In the genomic region with DNA sequence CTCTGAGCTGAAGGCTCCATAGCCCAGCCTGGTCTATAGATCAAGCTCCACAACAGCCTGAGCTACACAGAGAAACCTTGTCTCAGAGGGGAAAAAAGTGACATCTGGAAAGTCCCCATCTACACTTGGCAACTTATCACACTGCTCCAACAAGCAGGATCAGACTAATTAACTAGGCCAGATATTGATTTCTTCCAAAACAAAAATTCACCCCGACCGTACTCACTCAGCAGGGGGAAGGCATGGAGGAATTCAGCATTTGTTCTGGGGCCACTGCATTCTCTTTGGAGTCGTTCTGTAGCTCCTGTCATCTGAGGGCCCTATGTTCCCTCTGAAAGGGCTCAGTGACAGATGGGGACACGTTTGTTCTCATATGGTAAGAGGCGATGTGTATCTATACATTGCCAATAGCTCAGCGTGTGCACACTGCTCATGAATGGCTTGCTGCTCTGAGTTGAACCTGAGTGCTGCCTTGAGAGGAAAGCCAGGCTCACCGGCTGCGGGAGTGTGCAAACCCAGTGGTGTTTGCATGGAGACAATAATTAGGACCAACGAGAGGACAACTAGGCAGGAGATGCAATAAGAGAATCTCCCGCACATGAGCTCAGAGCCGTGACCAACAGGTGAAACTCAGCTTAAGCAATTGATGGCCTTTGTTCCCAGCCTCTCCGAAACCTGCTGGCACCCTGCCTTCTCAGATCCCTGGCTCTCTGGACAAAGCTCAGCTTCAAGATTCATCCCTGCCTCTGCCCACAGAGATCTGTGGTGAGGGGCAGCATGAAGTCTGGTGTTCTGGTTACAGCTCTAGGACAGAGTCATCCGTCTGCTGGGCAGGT, we compare ENCODE assay signal across 27 mouse cellular contexts. TPM values are rescaled to one million over a fixed set of nuclear protein-coding genes. Genes with fewer than 3 reads are reported as not detected.
DNase-seq lines count a peak whose midpoint lies in the region; ATAC-seq and TF ChIP-seq lines count a peak whose summit lies in the region.
"Had no signal": no experiment of that assay in that cellular context is flagged by ENCODE, and none has a peak within 500 bp of the region (broad histone marks: within the 10 kb centered on the region; RNA-seq: fewer than 3 reads in every experiment).

No protein-coding gene starts in this region.

- no peak overlapping the region for H3K4me2 ChIP-seq in forebrain, embryonic 14.5 days (ENCODE audit: low read length)
- H3K4me2 ChIP-seq in hindbrain, postnatal 0 days (ENCODE audit: low read depth, low read length): no peak overlapping the region
- no peak overlapping the region for H3K4me2 ChIP-seq in hindbrain, embryonic 12.5 days (replicated peaks)
- no peak overlapping the region for H3K4me2 ChIP-seq in stomach, postnatal 0 days (replicated peaks; ENCODE audit: low read depth)
- H3K4me2 ChIP-seq: embryonic facial prominence, embryonic 15.5 days; hindbrain, embryonic 15.5 days; limb, embryonic 13.5 days; midbrain, embryonic 13.5 days; stomach, embryonic 15.5 days had no signal

- H3K79me2 ChIP-seq in liver, adult 2 months (ENCODE audit: control insufficient read depth, insufficient read depth, low read length): no peaks in the 10 kb centered on the region

- TF ChIP-seq EP300 in stomach, postnatal 0 days (optimal IDR thresholded peaks at IDR 0.05): no peak

- H3K9me3 ChIP-seq in forebrain, embryonic 14.5 days (replicated peaks; ENCODE audit: control insufficient read depth, low read length): no peaks in the 10 kb centered on the region
- H3K9me3 ChIP-seq in forebrain, embryonic 10.5 days: no peaks in the 10 kb centered on the region
- H3K9me3 ChIP-seq in hindbrain, postnatal 0 days (ENCODE audit: low read length): no peaks in the 10 kb centered on the region
- no peaks in the 10 kb centered on the region for H3K9me3 ChIP-seq in hindbrain, embryonic 12.5 days (replicated peaks)
- H3K9me3 ChIP-seq in stomach, postnatal 0 days (ENCODE audit: control insufficient read depth, low read length): no peaks in the 10 kb centered on the region
- H3K9me3 ChIP-seq: embryonic facial prominence, embryonic 15.5 days; G1E; hindbrain, embryonic 15.5 days; limb, embryonic 13.5 days; midbrain, embryonic 13.5 days; stomach, embryonic 15.5 days had no signal

- H3K9ac ChIP-seq in forebrain, embryonic 14.5 days (ENCODE audit: low read length): no peak overlapping the region
- no peak overlapping the region for H3K9ac ChIP-seq in hindbrain, postnatal 0 days (replicated peaks; ENCODE audit: low read length)
- H3K9ac ChIP-seq in hindbrain, embryonic 12.5 days: no peak overlapping the region
- no peak overlapping the region for H3K9ac ChIP-seq in liver, adult 2 months (ENCODE audit: low read depth, low read length)
- H3K9ac ChIP-seq in stomach, postnatal 0 days (ENCODE audit: low read length): no peak overlapping the region
- H3K9ac ChIP-seq: embryonic facial prominence, embryonic 15.5 days; hindbrain, embryonic 15.5 days; limb, embryonic 13.5 days; midbrain, embryonic 13.5 days; stomach, embryonic 15.5 days had no signal

- peaks cover 49% of the 10 kb centered on the region for H3K36me3 ChIP-seq in forebrain, embryonic 14.5 days (ENCODE audit: control insufficient read depth, insufficient read depth, low read length)
- H3K36me3 ChIP-seq in forebrain, embryonic 10.5 days (replicated peaks): peaks cover 47% of the 10 kb centered on the region
- peaks cover 32% of the 10 kb centered on the region for H3K36me3 ChIP-seq in hindbrain, postnatal 0 days (ENCODE audit: insufficient read depth, low read length)
- peaks cover 38% of the 10 kb centered on the region for H3K36me3 ChIP-seq in hindbrain, embryonic 12.5 days
- peaks cover 11% of the 10 kb centered on the region for H3K36me3 ChIP-seq in liver, adult 2 months (ENCODE audit: control insufficient read depth, insufficient read depth, low read length)
- H3K36me3 ChIP-seq in stomach, postnatal 0 days (ENCODE audit: control insufficient read depth, insufficient read depth, low read length): peaks cover 9% of the 10 kb centered on the region

- DNase-seq in forebrain, embryonic 14.5 days (ENCODE audit: low spot score): peak; percentile 36
- DNase-seq in forebrain, embryonic 10.5 days (ENCODE audit: extremely low spot score, low spot score): no peak
- DNase-seq in hindbrain, postnatal 0 days (ENCODE audit: low spot score): no peak
- DNase-seq in liver, adult 2 months (ENCODE audit: extremely low read depth, low read depth, low spot score): peak; percentile 83
- no peak for DNase-seq in liver
- no peak for DNase-seq in stomach, postnatal 0 days (ENCODE audit: low spot score)
- DNase-seq in thymus, postnatal 25 days: no peak
- DNase-seq: adrenal gland, postnatal 25 days; cerebellum, adult 18-20 months; gastrocnemius, postnatal 10 days; heart, adult 2 months; kidney, postnatal 4 days; lung, postnatal 10 days; right cerebral cortex, postnatal 14 days; spleen, adult 18-20 months; thymus, adult 2 months had no signal

- TF ChIP-seq POLR2A in liver, adult 2 months (IDR thresholded peaks at IDR 0.05; ENCODE audit: extremely low read depth, insufficient read depth, low read length): no peak

- H3K4me3 ChIP-seq in forebrain, embryonic 14.5 days (ENCODE audit: low read depth, low read length): no peak overlapping the region
- H3K4me3 ChIP-seq in forebrain, embryonic 10.5 days: no peak overlapping the region
- H3K4me3 ChIP-seq in hindbrain, postnatal 0 days (ENCODE audit: low read length): no peak overlapping the region
- no peak overlapping the region for H3K4me3 ChIP-seq in hindbrain, embryonic 12.5 days
- H3K4me3 ChIP-seq in liver, adult 2 months (ENCODE audit: insufficient read depth, low read depth, low read length): no peak overlapping the region
- no peak overlapping the region for H3K4me3 ChIP-seq in stomach, postnatal 0 days (ENCODE audit: low read depth, low read length)
- H3K4me3 ChIP-seq: embryonic facial prominence, embryonic 15.5 days; heart, adult 2 months; hindbrain, embryonic 15.5 days; limb, embryonic 13.5 days; midbrain, embryonic 13.5 days; stomach, embryonic 15.5 days had no signal

- TF ChIP-seq CTCF in hindbrain, postnatal 0 days (IDR thresholded peaks at IDR 0.05; ENCODE audit: low read depth): no peak
- TF ChIP-seq CTCF in liver, adult 2 months (IDR thresholded peaks at IDR 0.05; ENCODE audit: low read depth, low read length): no peak
- TF ChIP-seq CTCF in stomach, postnatal 0 days (IDR thresholded peaks at IDR 0.05; ENCODE audit: low read depth): no peak

- 0 out of 2 replicates have a peak overlapping the region, but pooled peaks have one; percentile 21 for H3K27ac ChIP-seq in forebrain, embryonic 14.5 days (ENCODE audit: low read depth, low read length)
- no peak overlapping the region for H3K27ac ChIP-seq in forebrain, embryonic 10.5 days
- H3K27ac ChIP-seq in hindbrain, postnatal 0 days: peak overlapping the region; percentile 36; the same call in 1 of the 2 replicates
- no peak overlapping the region for H3K27ac ChIP-seq in hindbrain, embryonic 12.5 days
- H3K27ac ChIP-seq in liver, adult 2 months (replicated peaks; ENCODE audit: insufficient read depth, low read depth, low read length): no peak overlapping the region
- peak overlapping the region; percentile 13; the same call in 1 of the 2 replicates for H3K27ac ChIP-seq in stomach, postnatal 0 days (replicated peaks)
- H3K27ac ChIP-seq: embryonic facial prominence, embryonic 15.5 days; hindbrain, embryonic 15.5 days; limb, embryonic 13.5 days; midbrain, embryonic 13.5 days had no signal

- no peaks in the 10 kb centered on the region for H3K27me3 ChIP-seq in forebrain, embryonic 14.5 days (replicated peaks; ENCODE audit: control insufficient read depth, insufficient read depth, low read length)
- H3K27me3 ChIP-seq in forebrain, embryonic 10.5 days (ENCODE audit: poor library complexity, severe bottlenecking): no peaks in the 10 kb centered on the region
- H3K27me3 ChIP-seq in hindbrain, postnatal 0 days (ENCODE audit: insufficient read depth, low read length): no peaks in the 10 kb centered on the region
- no peaks in the 10 kb centered on the region for H3K27me3 ChIP-seq in hindbrain, embryonic 12.5 days
- no peaks in the 10 kb centered on the region for H3K27me3 ChIP-seq in liver, adult 2 months (ENCODE audit: control insufficient read depth, insufficient read depth, low read length)
- no peaks in the 10 kb centered on the region for H3K27me3 ChIP-seq in stomach, postnatal 0 days (ENCODE audit: control insufficient read depth, insufficient read depth, low read length)
- H3K27me3 ChIP-seq: embryonic facial prominence, embryonic 15.5 days; hindbrain, embryonic 15.5 days; limb, embryonic 13.5 days; midbrain, embryonic 13.5 days; stomach, embryonic 15.5 days had no signal

- 55% methylated on average over 13 of the region's 13 CpGs for WGBS in forebrain, embryonic 14.5 days
- WGBS in forebrain, embryonic 10.5 days: 87% methylated on average over 13 of the region's 13 CpGs
- 44% methylated on average over 13 of the region's 13 CpGs for WGBS in hindbrain, postnatal 0 days
- WGBS in hindbrain, embryonic 12.5 days: 77% methylated on average over 13 of the region's 13 CpGs
- 36% methylated on average over 13 of the region's 13 CpGs for WGBS in liver, adult 2 months
- 75% methylated on average over 13 of the region's 13 CpGs for WGBS in stomach, postnatal 0 days

- peak; percentile 40; the same call in 1 of the 2 replicates for ATAC-seq in forebrain, embryonic 14.5 days
- ATAC-seq in hindbrain, postnatal 0 days: no peak
- no peak for ATAC-seq in hindbrain, embryonic 12.5 days (ENCODE audit: low FRiP score)
- no peak for ATAC-seq in stomach, postnatal 0 days (ENCODE audit: low FRiP score, low TSS enrichment)
- ATAC-seq: intestine, embryonic 16.5 days; midbrain, embryonic 13.5 days had no signal

- peaks cover 5% of the 10 kb centered on the region; the same call in 1 of the 2 replicates for H3K4me1 ChIP-seq in forebrain, embryonic 14.5 days (ENCODE audit: control insufficient read depth, insufficient read depth, low read length)
- peaks cover 6% of the 10 kb centered on the region; the same call in 1 of the 2 replicates for H3K4me1 ChIP-seq in forebrain, embryonic 10.5 days
- peaks cover 9% of the 10 kb centered on the region for H3K4me1 ChIP-seq in hindbrain, postnatal 0 days (ENCODE audit: insufficient read depth, low read length)
- H3K4me1 ChIP-seq in hindbrain, embryonic 12.5 days: no peaks in the 10 kb centered on the region
- peaks cover 16% of the 10 kb centered on the region for H3K4me1 ChIP-seq in liver, adult 2 months (ENCODE audit: control insufficient read depth, insufficient read depth, low read length)
- H3K4me1 ChIP-seq in stomach, postnatal 0 days (replicated peaks; ENCODE audit: control insufficient read depth, insufficient read depth): peaks cover 3% of the 10 kb centered on the region
- H3K4me1 ChIP-seq: limb, embryonic 13.5 days had no signal

RNA-seq across cellular contexts. Expression of a gene that starts 28.5 kb away (rescaled TPM):
- 30.6 and 32.4 TPM in 2 replicates for polyA plus RNA-seq in forebrain, embryonic 14.5 days (2014; fragmentation: Nextera tagmentation; extraction: Ambion mirVana)
- polyA plus RNA-seq in forebrain, embryonic 10.5 days (2016; fragmentation: Nextera tagmentation; extraction: Ambion mirVana): 17.9 and 18.2 TPM in 2 replicates
- 100 and 106 TPM in 2 replicates for total RNA-seq in hindbrain, postnatal 0 days (2014; rRNA removed)
- polyA plus RNA-seq in hindbrain, postnatal 0 days (2015; fragmentation: Nextera tagmentation; extraction: Ambion mirVana): 27.0 and 30.2 TPM in 2 replicates
- 26.6 and 31.2 TPM in 2 replicates for polyA plus RNA-seq in hindbrain, embryonic 12.5 days (2016; fragmentation: Nextera tagmentation; extraction: Ambion mirVana)
- total RNA-seq in liver, adult 2 months (2014; rRNA removed): 3.0 and 4.2 TPM in 2 replicates
- 11.8 and 12.0 TPM in 2 replicates for polyA plus RNA-seq in liver, adult 2 months (2012; rRNA removed)
- 17.9 and 20.0 TPM in 2 replicates for polyA plus RNA-seq in stomach, postnatal 0 days (2015; fragmentation: Nextera tagmentation; extraction: Ambion mirVana)

RNA-seq across cellular contexts. Expression of a gene that starts 58.7 kb away (rescaled TPM):
- 0.19 TPM in 1 of 2 replicates, not detected in the other for polyA plus RNA-seq in forebrain, embryonic 14.5 days (2014; fragmentation: Nextera tagmentation; extraction: Ambion mirVana)
- polyA plus RNA-seq in forebrain, embryonic 10.5 days (2016; fragmentation: Nextera tagmentation; extraction: Ambion mirVana): not detected in 2 replicates
- not detected in 2 replicates for total RNA-seq in hindbrain, postnatal 0 days (2014; rRNA removed)
- 0.29 and 0.39 TPM in 2 replicates for polyA plus RNA-seq in hindbrain, postnatal 0 days (2015; fragmentation: Nextera tagmentation; extraction: Ambion mirVana)
- not detected in 2 replicates for polyA plus RNA-seq in hindbrain, embryonic 12.5 days (2016; fragmentation: Nextera tagmentation; extraction: Ambion mirVana)
- not detected in 2 replicates for total RNA-seq in liver, adult 2 months (2014; rRNA removed)
- polyA plus RNA-seq in liver, adult 2 months (2012; rRNA removed): not detected in 2 replicates
- 12.8 and 17.6 TPM in 2 replicates for polyA plus RNA-seq in stomach, postnatal 0 days (2015; fragmentation: Nextera tagmentation; extraction: Ambion mirVana)
- total RNA-seq: G1E; gastrocnemius, postnatal 10 days; heart, adult 2 months; heart, postnatal 25 days; left cerebral cortex, postnatal 10 days; megakaryocyte progenitor cell, adult 5-6 weeks had no signal
- polyA plus RNA-seq: G1E; heart, adult 2 months; limb, embryonic 13.5 days had no signal

Comparison
In these comparisons a context has a peak if more than half of its experiments do, and no peak if none do; other contexts are left out.
1. DNase-seq: peak in forebrain, embryonic 14.5 days (single experiment) and liver, adult 2 months (single experiment); none in forebrain, embryonic 10.5 days (single experiment), hindbrain, postnatal 0 days (single experiment), liver (single experiment), stomach, postnatal 0 days (single experiment) and thymus, postnatal 25 days (single experiment).
2. H3K27ac ChIP-seq: peak in forebrain, embryonic 14.5 days (single experiment), hindbrain, postnatal 0 days (single experiment) and stomach, postnatal 0 days (single experiment); none in forebrain, embryonic 10.5 days (single experiment), hindbrain, embryonic 12.5 days (single experiment) and liver, adult 2 months (single experiment).